Mouse (Mus musculus): Measurements from ENCODE around the gene Nfs1.

GRCm38 (mm10) chr2:156091926-156092325, 52.1 kb downstream of the Nfs1 start:
- TF ChIP-seq CTCF (IDR thresholded peaks at IDR 0.05; ENCODE audit: control insufficient read depth, insufficient read depth, low read length) (no peak), POLR2A (IDR thresholded peaks at IDR 0.05; ENCODE audit: borderline replicate concordance, control insufficient read depth, low read depth, low read length) (no peak)
